11 mouse cellular contexts compared by ENCODE assay signal in genomic region chr11:106752103-106752502, GRCm38 (mm10). TPM values are rescaled to one million over a fixed set of nuclear protein-coding genes. Genes with fewer than 3 reads are reported as not detected.
DNase-seq lines count a peak whose midpoint lies in the region; ATAC-seq and TF ChIP-seq lines count a peak whose summit lies in the region.
"Had no signal": no experiment of that assay in that cellular context is flagged by ENCODE, and none has a peak within 500 bp of the region (broad histone marks: within the 10 kb centered on the region; RNA-seq: fewer than 3 reads in every experiment).

No protein-coding gene starts in this region.

- peaks cover 14% of the 10 kb centered on the region for H3K4me1 ChIP-seq in bone marrow macrophage, adult 2 months (ENCODE audit: control insufficient read depth, insufficient read depth, low read length)
- H3K4me1 ChIP-seq in thymus, adult 2 months (replicated peaks; ENCODE audit: control insufficient read depth, insufficient read depth, low read length) = peaks cover 15% of the 10 kb centered on the region
- H3K4me1 ChIP-seq in midbrain, embryonic 10.5 days = no peaks in the 10 kb centered on the region
- no peaks in the 10 kb centered on the region for H3K4me1 ChIP-seq in neural tube, embryonic 15.5 days
- H3K4me1 ChIP-seq: midbrain, embryonic 12.5 days had no signal

- peak; percentile 82 for ATAC-seq in megakaryocyte progenitor cell, adult 5-6 weeks (replicated peaks; ENCODE audit: poor library complexity)
- no peak for ATAC-seq in neural tube, embryonic 15.5 days (ENCODE audit: low FRiP score)

- DNase-seq in layer of hippocampus, adult 9-11 months = peak; percentile 70
- DNase-seq in layer of hippocampus, postnatal 14 days (ENCODE audit: low spot score in 2 of 2) = no peak
- DNase-seq in thymus, adult 2 months = peak; percentile 64
- no peak for DNase-seq in urinary bladder, adult 18-20 months (ENCODE audit: low spot score in 2 of 2)
- no peak for DNase-seq in midbrain, embryonic 10.5 days (ENCODE audit: low spot score)
- DNase-seq: heart, postnatal 36 days; right cerebral cortex, postnatal 4 days had no signal

- no peaks in the 10 kb centered on the region for H3K36me3 ChIP-seq in thymus, adult 2 months (ENCODE audit: control insufficient read depth, insufficient read depth, low read length)
- no peaks in the 10 kb centered on the region for H3K36me3 ChIP-seq in midbrain, embryonic 10.5 days
- H3K36me3 ChIP-seq in neural tube, embryonic 15.5 days = no peaks in the 10 kb centered on the region
- H3K36me3 ChIP-seq: midbrain, embryonic 12.5 days had no signal

- TF ChIP-seq POLR2A in bone marrow macrophage, adult 2 months (IDR thresholded peaks at IDR 0.05; ENCODE audit: borderline replicate concordance, low read depth, low read length) = peak; percentile 54; the same call in 1 of the 2 replicates
- no peak for TF ChIP-seq POLR2A in thymus, adult 2 months (IDR thresholded peaks at IDR 0.05; ENCODE audit: control insufficient read depth, extremely low read depth, insufficient read depth, low read length, poor library complexity)

- peak overlapping the region; percentile 94 for H3K27ac ChIP-seq in bone marrow macrophage, adult 2 months (ENCODE audit: insufficient read depth, low read depth, low read length)
- H3K27ac ChIP-seq in thymus, adult 2 months (ENCODE audit: control insufficient read depth, insufficient read depth, low read length) = peak overlapping the region; percentile 82
- H3K27ac ChIP-seq in midbrain, embryonic 10.5 days (replicated peaks) = no peak overlapping the region
- H3K27ac ChIP-seq in neural tube, embryonic 15.5 days (replicated peaks) = no peak overlapping the region
- H3K27ac ChIP-seq: midbrain, embryonic 12.5 days had no signal

- H3K9ac ChIP-seq in neural tube, embryonic 15.5 days (replicated peaks) = no peak overlapping the region
- H3K9ac ChIP-seq: midbrain, embryonic 12.5 days had no signal

- H3K4me2 ChIP-seq in neural tube, embryonic 15.5 days = no peak overlapping the region
- H3K4me2 ChIP-seq: midbrain, embryonic 12.5 days had no signal

- peak overlapping the region; percentile 84 for H3K4me3 ChIP-seq in bone marrow macrophage, adult 2 months (ENCODE audit: insufficient read depth, low read length)
- peak overlapping the region; percentile 20; the same call in 1 of the 2 replicates for H3K4me3 ChIP-seq in thymus, adult 2 months (ENCODE audit: control insufficient read depth, insufficient read depth, low read length)
- no peak overlapping the region for H3K4me3 ChIP-seq in midbrain, embryonic 10.5 days
- no peak overlapping the region for H3K4me3 ChIP-seq in neural tube, embryonic 15.5 days (replicated peaks)
- H3K4me3 ChIP-seq: midbrain, embryonic 12.5 days had no signal

- TF ChIP-seq CTCF in bone marrow macrophage, adult 2 months (IDR thresholded peaks at IDR 0.05; ENCODE audit: low read depth, low read length) = no peak
- 0 out of 2 replicates have a peak, but pooled peaks have one; percentile 30 for TF ChIP-seq CTCF in thymus, adult 2 months (IDR thresholded peaks at IDR 0.05; ENCODE audit: borderline replicate concordance, control insufficient read depth, extremely low read depth, insufficient read depth, low read length, poor library complexity)

- 6% methylated on average over 7 of the region's 7 CpGs for WGBS in thymus, adult 2 months
- WGBS in midbrain, embryonic 10.5 days = 92% methylated on average over 7 of the region's 7 CpGs
- WGBS in neural tube, embryonic 15.5 days = 91% methylated on average over 7 of the region's 7 CpGs

- H3K27me3 ChIP-seq in thymus, adult 2 months (ENCODE audit: control insufficient read depth, insufficient read depth, low read length) = no peaks in the 10 kb centered on the region
- H3K27me3 ChIP-seq in midbrain, embryonic 10.5 days (ENCODE audit: low read depth, poor library complexity, severe bottlenecking) = no peaks in the 10 kb centered on the region
- H3K27me3 ChIP-seq in neural tube, embryonic 15.5 days (replicated peaks) = no peaks in the 10 kb centered on the region
- H3K27me3 ChIP-seq: midbrain, embryonic 12.5 days had no signal

- peaks cover 5% of the 10 kb centered on the region; the same call in 1 of the 2 replicates for H3K9me3 ChIP-seq in midbrain, embryonic 10.5 days (replicated peaks)
- H3K9me3 ChIP-seq in neural tube, embryonic 15.5 days (replicated peaks) = no peaks in the 10 kb centered on the region
- H3K9me3 ChIP-seq: midbrain, embryonic 12.5 days had no signal

RNA-seq across cellular contexts. Expression of gene Milr1, which starts 1.1 kb away (rescaled TPM):
- not detected for total RNA-seq in layer of hippocampus, postnatal 14 days (2021)
- 202 and 222 TPM in 2 replicates for polyA plus RNA-seq in bone marrow macrophage, adult 2 months (2012; ENCODE audit: insufficient read depth, insufficient read length, missing spikeins)
- 63.1 and 96.7 TPM in 2 replicates for total RNA-seq in megakaryocyte progenitor cell, adult 5-6 weeks (2015)
- total RNA-seq in megakaryocyte progenitor cell, adult 5-6 weeks (2017) = 82.0 and 96.2 TPM in 2 replicates
- polyA plus RNA-seq in thymus, adult 2 months (2012; rRNA removed) = 2.8 and 3.6 TPM in 2 replicates
- polyA plus RNA-seq in midbrain, embryonic 10.5 days (2016; fragmentation: Nextera tagmentation; extraction: Ambion mirVana) = 0.67 and 1.1 TPM in 2 replicates
- 0.46 and 3.5 TPM in 2 replicates for polyA plus RNA-seq in neural tube, embryonic 15.5 days (2015; fragmentation: Nextera tagmentation; extraction: Ambion mirVana)

RNA-seq across cellular contexts. Expression of gene Pecam1, which starts 1.7 kb away (rescaled TPM):
- total RNA-seq in layer of hippocampus, postnatal 14 days (2021) = 10 to 100 TPM; 17.4 to 20.6 TPM
- 4.8 and 5.1 TPM in 2 replicates for polyA plus RNA-seq in bone marrow macrophage, adult 2 months (2012; ENCODE audit: insufficient read depth, insufficient read length, missing spikeins)
- 55.0 and 57.0 TPM in 2 replicates for total RNA-seq in megakaryocyte progenitor cell, adult 5-6 weeks (2015)
- total RNA-seq in megakaryocyte progenitor cell, adult 5-6 weeks (2017) = 38.6 and 43.8 TPM in 2 replicates
- polyA plus RNA-seq in thymus, adult 2 months (2012; rRNA removed) = 56.6 and 57.9 TPM in 2 replicates
- 15.3 and 17.2 TPM in 2 replicates for polyA plus RNA-seq in midbrain, embryonic 10.5 days (2016; fragmentation: Nextera tagmentation; extraction: Ambion mirVana)
- 14.4 and 27.3 TPM in 2 replicates for polyA plus RNA-seq in neural tube, embryonic 15.5 days (2015; fragmentation: Nextera tagmentation; extraction: Ambion mirVana)

RNA-seq across cellular contexts. Expression of gene Polg2, which starts 27.2 kb away (rescaled TPM):
- total RNA-seq in layer of hippocampus, postnatal 14 days (2021) = 1 to 10 TPM; 3.3 to 5.3 TPM
- 8.9 and 11.4 TPM in 2 replicates for polyA plus RNA-seq in bone marrow macrophage, adult 2 months (2012; ENCODE audit: insufficient read depth, insufficient read length, missing spikeins)
- 12.4 and 13.3 TPM in 2 replicates for total RNA-seq in megakaryocyte progenitor cell, adult 5-6 weeks (2015)
- 7.2 and 13.5 TPM in 2 replicates for total RNA-seq in megakaryocyte progenitor cell, adult 5-6 weeks (2017)
- polyA plus RNA-seq in thymus, adult 2 months (2012; rRNA removed) = 11.1 and 11.8 TPM in 2 replicates
- 10.2 and 10.7 TPM in 2 replicates for polyA plus RNA-seq in midbrain, embryonic 10.5 days (2016; fragmentation: Nextera tagmentation; extraction: Ambion mirVana)
- 9.1 and 11.5 TPM in 2 replicates for polyA plus RNA-seq in neural tube, embryonic 15.5 days (2015; fragmentation: Nextera tagmentation; extraction: Ambion mirVana)

RNA-seq across cellular contexts. Expression of gene Ddx5, which starts 36.9 kb away (rescaled TPM):
- 100 to 1,000 TPM; 684 to 691 TPM for total RNA-seq in layer of hippocampus, postnatal 14 days (2021)
- 1,156 and 1,201 TPM in 2 replicates for polyA plus RNA-seq in bone marrow macrophage, adult 2 months (2012; ENCODE audit: insufficient read depth, insufficient read length, missing spikeins)
- total RNA-seq in megakaryocyte progenitor cell, adult 5-6 weeks (2015) = 850 and 903 TPM in 2 replicates
- 1,040 and 1,207 TPM in 2 replicates for total RNA-seq in megakaryocyte progenitor cell, adult 5-6 weeks (2017)
- polyA plus RNA-seq in thymus, adult 2 months (2012; rRNA removed) = 722 and 855 TPM in 2 replicates
- polyA plus RNA-seq in midbrain, embryonic 10.5 days (2016; fragmentation: Nextera tagmentation; extraction: Ambion mirVana) = 295 and 331 TPM in 2 replicates
- 337 and 338 TPM in 2 replicates for polyA plus RNA-seq in neural tube, embryonic 15.5 days (2015; fragmentation: Nextera tagmentation; extraction: Ambion mirVana)

RNA-seq across cellular contexts. Expression of gene Cep95, which starts 36.9 kb away (rescaled TPM):
- total RNA-seq in layer of hippocampus, postnatal 14 days (2021) = 10 to 100 TPM; 12.9 to 15.1 TPM
- polyA plus RNA-seq in bone marrow macrophage, adult 2 months (2012; ENCODE audit: insufficient read depth, insufficient read length, missing spikeins) = 24.4 and 26.6 TPM in 2 replicates
- total RNA-seq in megakaryocyte progenitor cell, adult 5-6 weeks (2015) = 16.9 and 22.0 TPM in 2 replicates
- total RNA-seq in megakaryocyte progenitor cell, adult 5-6 weeks (2017) = 15.6 and 21.3 TPM in 2 replicates
- 9.0 and 10.4 TPM in 2 replicates for polyA plus RNA-seq in thymus, adult 2 months (2012; rRNA removed)
- polyA plus RNA-seq in midbrain, embryonic 10.5 days (2016; fragmentation: Nextera tagmentation; extraction: Ambion mirVana) = 18.0 and 19.1 TPM in 2 replicates
- polyA plus RNA-seq in neural tube, embryonic 15.5 days (2015; fragmentation: Nextera tagmentation; extraction: Ambion mirVana) = 15.1 and 16.3 TPM in 2 replicates

Comparison
In these comparisons a context has a peak if more than half of its experiments do, and no peak if none do; other contexts are left out.
1. DNase-seq: peak in layer of hippocampus, adult 9-11 months (single experiment) and thymus, adult 2 months (single experiment); none in layer of hippocampus, postnatal 14 days (0 of 2), urinary bladder, adult 18-20 months (0 of 2) and midbrain, embryonic 10.5 days (single experiment).
2. H3K27ac ChIP-seq: peak in bone marrow macrophage, adult 2 months (single experiment) and thymus, adult 2 months (single experiment); none in midbrain, embryonic 10.5 days (single experiment) and neural tube, embryonic 15.5 days (single experiment).
3. H3K4me3 ChIP-seq: peak in bone marrow macrophage, adult 2 months (single experiment) and thymus, adult 2 months (single experiment); none in midbrain, embryonic 10.5 days (single experiment) and neural tube, embryonic 15.5 days (single experiment).
4. RNA of gene Milr1, which starts 1.1 kb away (polyA plus RNA-seq): 202 to 222 TPM in bone marrow macrophage, adult 2 months; 2.8 to 3.6 TPM in thymus, adult 2 months, 0.67 to 1.1 TPM in midbrain, embryonic 10.5 days and 0.46 to 3.5 TPM in neural tube, embryonic 15.5 days; every median in the first group is over 10 times any median in the second.